Mouse (Mus musculus) NIH3T3 (cell line): ENCODE measurements around the gene Zfp184.
"Not testable (repeated sequence)": the region's sequence is repeated elsewhere in the genome, so short reads cannot be mapped to it uniquely, and the experiment has no call there.

Experiments
- DNase-seq: peaks from one replicate; pipeline ENCODE4 v3.0.0-alpha.2; 2012; ENCODE audit warnings: low read depth

Gene Zfp184

DNA sequence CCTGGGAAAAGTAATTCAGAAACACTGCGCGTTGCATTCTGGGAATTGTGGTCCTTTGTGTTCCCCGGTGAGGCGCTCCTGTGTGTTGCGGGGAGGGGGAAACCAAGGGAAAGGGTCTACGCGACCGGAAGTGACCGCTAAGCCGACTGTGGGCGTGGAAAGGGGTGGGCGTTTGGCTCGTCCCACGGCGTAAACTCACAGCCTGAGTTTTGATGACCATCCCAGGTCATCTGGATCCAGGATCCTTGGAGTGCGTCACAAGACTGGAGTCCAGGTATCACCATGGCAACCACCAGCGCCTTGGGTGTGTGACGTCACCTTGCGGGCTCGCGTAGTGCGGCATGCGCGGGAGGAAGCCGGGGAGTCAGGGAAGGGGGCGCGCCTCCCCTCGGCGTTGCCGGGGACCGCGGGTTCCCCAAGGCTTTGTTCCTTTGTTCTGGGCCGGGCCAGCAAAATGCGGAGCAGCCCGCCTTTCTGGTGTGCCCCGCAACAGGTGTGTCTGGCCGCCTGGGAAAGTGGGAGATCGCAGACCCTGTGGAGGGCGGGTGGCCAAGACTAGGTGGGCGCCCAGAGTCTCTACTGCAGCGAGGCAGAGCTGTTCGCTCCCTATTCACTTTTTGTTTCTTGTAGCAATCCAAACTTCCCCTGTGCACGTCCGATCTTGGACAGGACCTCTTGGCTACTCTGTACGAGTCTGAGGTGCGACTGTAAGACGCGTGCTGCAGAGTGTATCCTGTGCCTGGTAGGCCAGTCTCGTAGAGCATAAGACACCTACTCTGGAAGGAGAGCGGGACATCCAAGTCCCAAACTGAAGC is at the start of gene Zfp184:
Gene Zfp184 (plus strand): TSS at position 169 of the 815 bp plus-strand sequence.
- DNase-seq = peak; percentile 94

GRCm38 (mm10) chr13:21896549-21897244 is 48.2 kb upstream of the Zfp184 start:
- DNase-seq = peak; percentile 41

- DNase-seq = no peak
These were observed 47.7 kb upstream of the Zfp184 start for GRCm38 (mm10) chr13:21897245-21897634.

- DNase-seq = not testable (repeated sequence)
These were observed 43.9 kb upstream of the Zfp184 start for GRCm38 (mm10) chr13:21900870-21901565.

DNA sequence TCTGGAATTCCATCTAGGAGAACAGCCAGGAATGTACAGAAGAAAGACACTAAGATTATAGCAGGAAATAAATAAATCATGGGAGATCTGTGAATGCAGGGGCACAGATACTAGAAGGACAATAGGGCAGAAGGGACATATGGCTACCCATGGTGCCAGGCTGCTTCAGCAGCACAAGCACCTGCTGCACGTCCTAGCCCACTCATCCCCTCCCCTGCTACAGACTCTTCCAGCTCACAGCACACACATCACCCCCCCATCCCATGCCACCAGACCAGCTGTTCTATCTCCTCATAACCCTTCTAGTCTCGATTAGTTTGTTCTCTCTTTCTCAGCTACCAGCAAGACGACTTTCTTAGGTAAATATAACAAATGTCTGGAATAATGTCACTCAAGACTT is 41.4 kb upstream of the Zfp184 start:
- DNase-seq = no peak

- DNase-seq = not testable (repeated sequence)
These were observed 40.8 kb upstream of the Zfp184 start for GRCm38 (mm10) chr13:21904090-21904489.

- DNase-seq = no peak
These were observed 38.6 kb upstream of the Zfp184 start for GRCm38 (mm10) chr13:21906301-21906700.

DNA sequence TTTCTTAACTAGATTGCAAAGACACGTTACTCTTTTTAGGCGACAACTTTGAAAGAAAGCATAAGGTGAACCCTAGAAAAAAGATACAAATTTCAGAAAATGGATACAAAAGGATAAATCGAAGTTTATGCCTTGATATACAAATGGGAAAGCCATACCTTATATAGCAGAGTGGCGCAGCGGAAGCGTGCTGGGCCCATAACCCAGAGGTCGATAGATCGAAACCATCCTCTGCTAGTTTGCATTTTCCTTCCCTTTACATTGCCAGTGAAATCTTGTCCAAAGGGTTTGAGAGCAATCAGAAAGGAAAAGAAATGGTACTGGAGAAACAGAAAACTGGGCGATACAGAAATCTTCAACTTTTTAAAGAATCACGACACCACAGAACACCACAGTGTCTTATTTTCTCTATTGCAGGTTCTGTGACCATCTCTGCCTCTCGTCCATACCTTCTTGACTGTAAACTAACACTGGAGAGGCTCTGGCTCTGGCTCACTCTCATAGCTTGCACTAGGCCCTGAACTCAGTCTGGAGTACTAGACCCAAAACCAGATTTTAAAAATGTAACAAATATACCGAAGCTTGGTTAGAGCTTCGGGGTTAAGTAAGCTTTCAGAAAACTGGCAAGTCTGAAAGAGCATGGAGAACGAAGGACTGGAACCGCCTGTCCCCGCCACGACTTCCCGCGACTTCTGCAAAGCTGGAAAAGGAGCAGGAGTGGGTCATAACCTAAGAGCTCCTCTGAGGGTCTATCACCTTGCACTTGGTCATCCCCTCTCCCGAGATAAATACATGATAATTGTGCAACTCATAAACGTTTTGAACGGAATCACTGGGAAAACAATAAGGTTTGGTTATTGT is 37.7 kb upstream of the Zfp184 start:
- peak; percentile 64 for DNase-seq

DNA sequence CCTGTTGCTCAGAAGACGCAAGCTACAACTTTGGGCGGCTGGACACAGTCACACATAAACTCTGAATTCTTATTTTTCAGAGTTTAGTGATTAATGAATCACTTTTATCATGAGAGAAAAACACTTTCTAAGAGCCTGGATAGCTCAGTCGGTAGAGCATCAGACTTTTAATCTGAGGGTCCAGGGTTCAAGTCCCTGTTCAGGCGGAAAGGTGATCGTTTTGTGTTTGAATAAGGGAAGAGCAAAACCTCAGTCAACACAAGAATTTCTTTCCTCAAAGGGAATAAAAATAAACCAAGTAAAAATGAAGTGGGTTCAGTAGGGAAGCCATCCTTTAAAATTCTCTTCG is 37.1 kb upstream of the Zfp184 start:
- DNase-seq = peak; percentile 59

DNA sequence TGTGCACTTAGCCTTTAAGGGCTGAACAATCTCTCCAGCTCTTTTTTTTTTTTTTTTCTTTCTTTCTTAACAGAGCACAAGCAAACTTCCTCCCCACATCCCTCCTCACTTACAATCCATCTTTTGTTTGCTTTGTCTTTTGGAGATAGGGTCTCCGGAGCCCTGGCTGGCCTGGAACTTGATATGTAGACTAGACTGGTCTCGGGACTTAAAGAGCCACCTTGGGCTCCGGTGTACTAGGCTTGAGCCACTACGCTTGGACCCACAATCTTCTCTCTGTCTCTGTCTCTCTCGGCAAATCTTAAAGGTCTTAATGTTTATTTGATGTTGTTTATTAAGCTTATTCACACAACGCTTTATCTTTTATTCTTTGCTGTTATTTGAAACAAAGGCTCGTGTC is 34.2 kb upstream of the Zfp184 start:
- DNase-seq = peak; percentile 18

- DNase-seq = peak; percentile 71
These were observed 33.7 kb upstream of the Zfp184 start for GRCm38 (mm10) chr13:21911147-21911546.

- peak; percentile 3 for DNase-seq
These were observed 31.0 kb upstream of the Zfp184 start for GRCm38 (mm10) chr13:21913854-21914253.

GRCm38 (mm10) chr13:21914599-21914998 is 30.3 kb upstream of the Zfp184 start:
- peak; percentile 82 for DNase-seq

DNA sequence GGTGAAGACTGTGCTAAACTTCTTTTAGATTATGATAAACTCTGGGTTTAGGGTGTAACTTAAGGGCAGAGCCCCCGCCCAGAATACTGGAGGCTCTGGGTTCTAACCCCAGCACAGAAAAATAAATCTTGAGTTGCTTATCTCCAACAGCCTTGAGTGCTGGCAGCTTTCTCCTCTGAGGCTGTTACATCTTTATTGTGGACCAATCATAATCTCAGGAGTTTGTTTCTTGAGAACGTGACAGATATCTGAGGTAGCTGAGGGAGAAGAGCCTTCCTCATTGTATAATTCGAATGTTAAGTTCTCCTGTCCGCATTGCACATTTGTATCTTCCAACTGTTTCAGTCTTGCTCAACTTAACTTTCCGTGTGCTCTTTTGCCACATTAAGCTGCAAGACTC is 29.4 kb upstream of the Zfp184 start:
- no peak for DNase-seq

DNA sequence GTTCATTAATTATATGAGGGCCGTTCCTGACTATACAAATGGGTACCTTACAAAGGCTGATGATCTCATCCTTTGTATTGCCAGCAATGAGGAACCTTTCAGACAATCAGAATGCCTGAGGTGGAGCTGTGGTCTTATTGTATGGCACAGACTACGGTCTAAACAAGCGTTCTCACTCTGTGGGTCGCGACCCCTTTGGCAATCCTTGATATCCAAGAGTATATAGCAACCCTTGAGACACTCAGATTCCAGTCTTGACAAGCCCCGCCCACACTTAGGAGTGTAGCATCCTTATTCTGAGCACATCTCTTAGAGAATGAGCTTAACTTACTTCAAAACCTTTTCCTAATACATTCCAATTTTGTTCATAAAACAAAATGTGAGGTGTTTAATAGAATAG is 28.8 kb upstream of the Zfp184 start:
- DNase-seq = no peak

GRCm38 (mm10) chr13:21917040-21917439 is 27.9 kb upstream of the Zfp184 start:
- peak; percentile 69 for DNase-seq

GRCm38 (mm10) chr13:21917480-21917879 is 27.4 kb upstream of the Zfp184 start:
- no peak for DNase-seq

DNA sequence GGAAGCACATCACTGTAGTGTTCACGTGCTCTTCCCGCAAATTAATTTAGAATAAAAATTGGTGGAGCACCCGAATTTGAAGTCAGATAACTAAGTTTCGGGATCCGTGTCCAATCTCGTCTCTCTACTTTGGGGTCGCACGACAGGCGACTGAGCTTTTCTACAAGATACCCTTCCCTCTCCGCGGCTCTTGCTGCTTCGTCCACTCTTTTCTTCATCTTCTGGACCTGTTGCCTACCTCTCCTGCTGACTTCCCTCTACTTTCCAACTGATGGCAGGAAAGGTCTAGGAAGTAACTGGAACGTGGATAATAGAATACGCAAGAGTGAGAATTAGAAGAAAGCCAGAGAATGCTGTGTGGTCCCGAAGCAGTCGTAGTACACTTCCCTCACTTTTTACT is 26.9 kb upstream of the Zfp184 start:
- no peak for DNase-seq

DNA sequence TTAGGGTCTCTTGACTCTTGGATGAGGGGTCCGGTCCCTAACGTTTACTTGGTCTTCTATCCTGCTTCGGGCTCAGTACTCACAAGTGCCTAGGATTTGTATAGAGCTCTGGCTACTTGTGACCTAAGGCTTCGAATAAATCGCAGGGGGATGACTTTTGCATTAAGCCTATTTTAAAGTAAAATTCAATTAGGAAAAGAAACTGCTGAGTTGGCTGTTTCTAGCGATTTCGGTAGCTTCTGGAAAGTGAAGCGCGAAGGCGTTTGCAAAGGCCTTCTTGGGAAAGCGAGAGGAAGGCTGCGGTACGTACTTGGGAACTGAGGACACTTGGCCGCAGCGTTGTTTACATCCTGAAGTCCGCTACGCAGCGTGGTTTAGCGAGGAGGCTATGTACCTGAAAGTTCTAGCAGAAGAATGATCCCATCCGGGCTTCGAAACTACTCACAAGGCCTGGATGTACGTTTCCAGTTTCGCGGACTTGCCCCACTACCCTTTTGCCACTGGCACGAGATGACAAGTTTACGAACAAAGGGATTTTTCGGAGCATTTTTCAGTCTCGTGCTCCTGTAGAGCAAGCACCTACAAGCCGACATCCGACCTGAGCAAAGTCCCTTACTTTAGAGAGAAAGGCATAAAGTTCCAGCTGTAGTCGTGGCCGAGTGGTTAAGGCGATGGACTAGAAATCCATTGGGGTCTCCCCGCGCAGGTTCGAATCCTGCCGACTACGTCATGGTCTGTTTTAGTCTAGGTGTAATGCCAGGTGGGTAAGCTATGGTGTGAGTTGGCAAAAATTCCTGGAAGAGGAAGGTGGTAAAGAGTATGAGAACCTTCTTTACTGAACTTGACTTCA is 26.1 kb upstream of the Zfp184 start:
- peak; percentile 82 for DNase-seq

DNA sequence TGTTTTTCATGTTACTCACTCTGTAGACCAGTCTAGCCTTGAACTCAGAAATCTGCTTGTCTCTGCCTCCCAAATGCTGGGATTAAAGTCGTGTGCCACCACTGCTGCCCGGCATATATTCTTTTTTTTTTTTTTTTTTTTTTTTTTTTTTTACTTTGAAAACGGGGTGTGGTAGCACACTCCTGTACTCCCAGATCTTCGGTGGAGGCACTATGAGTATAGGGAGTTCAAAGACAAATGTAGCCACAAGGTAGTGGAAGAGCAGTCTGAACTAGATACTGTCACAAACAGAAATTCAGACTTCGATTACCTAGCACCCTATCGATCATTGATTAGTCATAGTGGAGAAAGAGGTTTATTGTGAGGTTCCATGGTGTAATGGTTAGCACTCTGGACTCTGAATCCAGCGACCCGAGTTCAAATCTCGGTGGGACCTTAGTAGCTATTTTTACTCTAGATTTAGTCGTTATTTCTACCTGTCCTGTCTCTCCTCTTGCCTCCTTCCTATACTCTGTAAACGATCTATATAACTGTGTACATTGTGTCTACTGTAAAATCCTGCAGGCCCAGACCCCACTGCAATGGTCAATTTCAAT is 25.0 kb upstream of the Zfp184 start:
- DNase-seq = peak; percentile 44
